Mouse (Mus musculus) cerebellum, postnatal 14 days (tissue): ENCODE results near the gene Gm20937.
"Not testable (repeated sequence)": the region's sequence is repeated elsewhere in the genome, so short reads cannot be mapped to it uniquely, and the experiment has no call there.

ENCODE experiments used
- DNase-seq, 2 experiments: peaks; one replicate each; pipeline ENCODE4 v3.0.0; 2021; ENCODE audit warnings: mixed read lengths in 2 of 2

The Gm20937 gene

DNA sequence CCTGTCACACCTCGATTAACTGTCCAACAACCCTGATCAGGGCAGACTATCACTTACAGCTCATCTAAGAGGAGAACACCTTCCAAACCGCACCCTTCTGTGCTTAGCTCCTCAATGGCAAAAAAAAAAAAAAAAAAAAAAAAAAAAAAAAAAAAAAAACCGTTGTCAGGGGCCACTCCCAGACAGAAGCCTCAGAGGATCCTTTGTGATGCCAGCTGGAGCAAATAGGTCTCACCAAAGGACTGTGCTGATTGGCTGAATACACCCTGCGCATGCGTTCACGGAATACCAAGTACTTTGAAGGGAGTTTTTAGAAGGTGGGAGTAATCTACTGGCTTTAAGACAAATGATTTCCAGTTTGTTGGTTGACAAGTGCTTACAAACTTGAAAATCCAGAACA is at the start of gene Gm20937:
Gene Gm20937, minus strand, starts transcription at position 101 of the 400 bp plus-strand sequence.
- DNase-seq, result not testable (repeated sequence)
